Mouse (Mus musculus) natural killer cell, adult 2 months (primary cell): ENCODE results near the gene Strn.
"Not testable (repeated sequence)": the region's sequence is repeated elsewhere in the genome, so short reads cannot be mapped to it uniquely, and the experiment has no call there.

Experiments used
- DNase-seq, 2 experiments: peaks; one replicate each; pipeline ENCODE4 v3.0.0; 2022; ENCODE audit warnings: low spot score in 2 of 2

Strn gene

GRCm38 (mm10) chr17:78710258-78710657 lies 26.7 kb downstream of the Strn start:
- DNase-seq: no peak

- no peak for DNase-seq
These were observed 28.6 kb downstream of the Strn start for GRCm38 (mm10) chr17:78708422-78708821.

GRCm38 (mm10) chr17:78702988-78703387 lies 34.0 kb downstream of the Strn start:
- DNase-seq: no peak

- DNase-seq: no peak
These were observed 38.0 kb downstream of the Strn start for GRCm38 (mm10) chr17:78698965-78699364.

- no peak for DNase-seq
These were observed 39.5 kb downstream of the Strn start for GRCm38 (mm10) chr17:78697462-78697861.

GRCm38 (mm10) chr17:78696922-78697321 lies 40.1 kb downstream of the Strn start:
- no peak for DNase-seq

GRCm38 (mm10) chr17:78689231-78689630 lies 47.8 kb downstream of the Strn start:
- DNase-seq: not testable (repeated sequence)

- no peak for DNase-seq
These were observed 49.0 kb downstream of the Strn start for GRCm38 (mm10) chr17:78687971-78688370.

- DNase-seq: no peak
These were observed 52.0 kb downstream of the Strn start for GRCm38 (mm10) chr17:78685004-78685403.

GRCm38 (mm10) chr17:78682351-78682750 lies 54.6 kb downstream of the Strn start:
- DNase-seq: no peak

GRCm38 (mm10) chr17:78679503-78679902 lies 57.5 kb downstream of the Strn start:
- DNase-seq: no peak

GRCm38 (mm10) chr17:78676813-78677212 lies 60.2 kb downstream of the Strn start:
- no peak for DNase-seq

GRCm38 (mm10) chr17:78664962-78665545 lies 71.9 kb downstream of the Strn start:
- DNase-seq: no peak

GRCm38 (mm10) chr17:78654841-78655240 lies 82.2 kb downstream of the Strn start:
- DNase-seq: no peak

- DNase-seq: no peak
These were observed 93.0 kb downstream of the Strn start for GRCm38 (mm10) chr17:78643853-78644475.

- no peak for DNase-seq
These were observed 94.7 kb downstream of the Strn start for GRCm38 (mm10) chr17:78642259-78642658.

- no peak for DNase-seq
These were observed 96.6 kb downstream of the Strn start for GRCm38 (mm10) chr17:78640387-78640786.

- DNase-seq: no peak
These were observed 97.9 kb downstream of the Strn start for GRCm38 (mm10) chr17:78639099-78639498.

GRCm38 (mm10) chr17:78637140-78637539 lies 99.9 kb downstream of the Strn start:
- no peak for DNase-seq

- DNase-seq: no peak
These were observed 101.4 kb downstream of the Strn start for GRCm38 (mm10) chr17:78635616-78636015.

GRCm38 (mm10) chr17:78624941-78625340 lies 112.1 kb downstream of the Strn start:
- DNase-seq: no peak

- DNase-seq: no peak
These were observed 115.1 kb downstream of the Strn start for GRCm38 (mm10) chr17:78621863-78622262.

GRCm38 (mm10) chr17:78620740-78621139 lies 116.3 kb downstream of the Strn start:
- DNase-seq: no peak

GRCm38 (mm10) chr17:78619981-78620380 lies 117.0 kb downstream of the Strn start:
- no peak for DNase-seq
